Mouse (Mus musculus): Measurements from ENCODE around the gene Lin7c.
"Not testable (repeated sequence)": the region's sequence is repeated elsewhere in the genome, so short reads cannot be mapped to it uniquely, and the experiment has no call there.

Lin7c gene

GRCm38 (mm10) chr2:109890597-109890996, at the start of gene Lin7c:
Gene Lin7c, plus strand, starts transcription at chr2:109890853.
- peak; percentile 90 to 91 for DNase-seq (ENCODE audit: low spot score in 2 of 2)

- no peak for DNase-seq (ENCODE audit: low spot score in 2 of 2)
These were observed 44.3 kb upstream of the Lin7c start for GRCm38 (mm10) chr2:109846401-109846800.

- DNase-seq (ENCODE audit: low spot score in 2 of 2) = no peak
These were observed 42.3 kb upstream of the Lin7c start for GRCm38 (mm10) chr2:109848305-109848704.

- no peak for DNase-seq (ENCODE audit: low spot score in 2 of 2)
These were observed 41.9 kb upstream of the Lin7c start for GRCm38 (mm10) chr2:109848715-109849114.

GRCm38 (mm10) chr2:109855601-109856000, 35.1 kb upstream of the Lin7c start:
- no peak for DNase-seq (ENCODE audit: low spot score in 2 of 2)

GRCm38 (mm10) chr2:109859671-109860070, 31.0 kb upstream of the Lin7c start:
- no peak for DNase-seq (ENCODE audit: low spot score in 2 of 2)

GRCm38 (mm10) chr2:109860832-109861231, 29.8 kb upstream of the Lin7c start:
- no peak for DNase-seq (ENCODE audit: low spot score in 2 of 2)

GRCm38 (mm10) chr2:109879429-109879828, 11.2 kb upstream of the Lin7c start:
- DNase-seq (ENCODE audit: low spot score in 2 of 2) = not testable (repeated sequence)

- DNase-seq (ENCODE audit: low spot score in 2 of 2) = no peak
These were observed 9.5 kb upstream of the Lin7c start for GRCm38 (mm10) chr2:109881111-109881510.

- no peak for DNase-seq (ENCODE audit: low spot score in 2 of 2)
These were observed 9.0 kb upstream of the Lin7c start for GRCm38 (mm10) chr2:109881625-109882024.

- no peak for DNase-seq (ENCODE audit: low spot score in 2 of 2)
These were observed 6.5 kb upstream of the Lin7c start for GRCm38 (mm10) chr2:109884106-109884505.

- no peak for DNase-seq (ENCODE audit: low spot score in 2 of 2)
These were observed 6.1 kb upstream of the Lin7c start for GRCm38 (mm10) chr2:109884507-109884906.

GRCm38 (mm10) chr2:109890068-109890467, 585 bp upstream of the Lin7c start:
- no peak for DNase-seq (ENCODE audit: low spot score in 2 of 2)

- no peak for DNase-seq (ENCODE audit: low spot score in 2 of 2)
These were observed 378 bp downstream of the Lin7c start for GRCm38 (mm10) chr2:109891031-109891430.

- no peak for DNase-seq (ENCODE audit: low spot score in 2 of 2)
These were observed 818 bp downstream of the Lin7c start for GRCm38 (mm10) chr2:109891471-109891870.

GRCm38 (mm10) chr2:109896311-109896710, 5.7 kb downstream of the Lin7c start:
- no peak for DNase-seq (ENCODE audit: low spot score in 2 of 2)

- DNase-seq (ENCODE audit: low spot score in 2 of 2) = no peak
These were observed 12.2 kb downstream of the Lin7c start for GRCm38 (mm10) chr2:109902869-109903268.

- peak; percentile 76 to 82 for DNase-seq (ENCODE audit: low spot score in 2 of 2)
These were observed 13.6 kb downstream of the Lin7c start for GRCm38 (mm10) chr2:109904171-109904821.

- DNase-seq (ENCODE audit: low spot score in 2 of 2) = no peak
These were observed 18.5 kb downstream of the Lin7c start for GRCm38 (mm10) chr2:109909122-109909521.

- no peak for DNase-seq (ENCODE audit: low spot score in 2 of 2)
These were observed 21.6 kb downstream of the Lin7c start for GRCm38 (mm10) chr2:109912216-109912615.

GRCm38 (mm10) chr2:109912766-109913165, 22.1 kb downstream of the Lin7c start:
- no peak for DNase-seq (ENCODE audit: low spot score in 2 of 2)

- DNase-seq (ENCODE audit: low spot score in 2 of 2) = no peak
These were observed 22.6 kb downstream of the Lin7c start for GRCm38 (mm10) chr2:109913241-109913640.

- no peak for DNase-seq (ENCODE audit: low spot score in 2 of 2)
These were observed 23.9 kb downstream of the Lin7c start for GRCm38 (mm10) chr2:109914601-109915000.
